Mouse (Mus musculus) c-Kit-positive CD71-positive TER-119-positive erythroid progenitor cells, embryonic 14.5 days (primary cell): ENCODE measurements around the gene Rp9.

Experiments used
- DNase-seq: peaks from one replicate; pipeline ENCODE4 v3.0.0-alpha.2; 2013; ENCODE audit warnings: low spot score

Rp9 gene

DNA sequence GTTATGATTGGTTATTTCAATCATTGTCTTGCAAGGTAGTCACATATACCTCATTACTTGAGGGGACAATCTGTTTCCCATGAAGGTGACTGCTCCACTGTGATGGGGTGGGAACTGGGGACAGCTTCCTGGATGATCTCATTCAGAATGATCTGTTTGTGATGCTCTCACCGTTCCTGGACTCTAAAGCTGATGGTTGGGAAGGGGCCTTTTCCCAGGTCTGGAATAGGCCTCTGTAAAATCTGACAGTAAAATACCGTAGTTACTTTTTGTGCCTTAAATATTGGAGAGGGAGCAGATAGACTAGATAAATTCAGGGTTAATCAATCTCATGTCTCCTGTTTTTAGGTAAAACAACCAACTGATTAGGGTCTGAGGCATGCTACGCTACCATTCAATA, at the start of gene Rp9:
Gene Rp9 (minus strand): TSS at position 101 of the 400 bp plus-strand sequence.
- DNase-seq, result no peak

DNA sequence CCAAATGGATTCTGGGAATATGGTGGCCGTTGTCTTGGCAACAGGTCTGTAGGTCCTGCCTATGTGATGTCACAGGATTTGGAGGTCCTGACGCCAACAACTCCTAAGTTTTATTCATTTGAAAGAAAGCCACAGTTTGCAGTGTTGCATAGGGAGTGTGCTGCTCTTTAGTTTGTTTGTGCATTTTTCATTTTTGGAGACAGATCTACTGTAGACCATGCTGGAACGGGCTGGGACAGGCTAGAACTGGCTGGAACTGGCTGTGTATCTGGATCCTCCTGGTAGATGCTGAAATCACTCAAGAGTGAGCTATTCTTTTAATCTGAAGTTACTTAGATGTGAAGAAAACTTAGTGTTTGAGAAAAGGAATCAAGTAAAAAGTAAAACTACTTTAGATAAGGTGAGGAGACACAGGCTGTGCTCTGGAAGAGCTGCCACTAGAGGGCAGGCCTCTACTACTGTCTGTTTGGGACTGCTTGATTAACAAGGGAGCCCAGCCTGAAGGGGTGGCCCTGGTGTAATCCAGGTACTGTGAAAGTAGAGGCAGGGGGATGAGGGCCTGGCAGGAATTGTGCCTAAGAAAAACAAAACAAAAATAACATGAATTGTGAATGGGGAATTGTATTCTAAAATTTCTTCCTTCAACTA, 49.0 kb upstream of the Rp9 start:
- DNase-seq, result peak; percentile 47

DNA sequence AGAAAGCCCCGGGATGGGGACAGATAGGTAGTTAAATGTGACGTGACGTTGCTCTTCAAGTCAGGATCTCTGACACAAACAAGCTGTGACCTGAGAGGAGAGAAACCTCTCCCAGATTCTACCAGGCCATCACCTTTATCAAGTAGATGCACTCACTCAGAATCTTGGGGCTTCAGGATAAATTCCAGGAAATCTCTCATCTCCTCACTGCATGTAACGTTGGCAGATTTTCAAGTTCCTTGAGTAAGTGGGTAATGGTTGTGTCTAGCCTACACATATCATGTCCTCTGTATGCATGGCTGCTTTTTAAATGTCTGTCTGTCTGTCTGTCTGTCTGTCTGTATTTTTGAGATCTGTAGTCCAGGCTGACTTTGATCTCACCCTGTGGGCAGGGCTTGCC, 45.5 kb upstream of the Rp9 start:
- DNase-seq, result no peak

DNA sequence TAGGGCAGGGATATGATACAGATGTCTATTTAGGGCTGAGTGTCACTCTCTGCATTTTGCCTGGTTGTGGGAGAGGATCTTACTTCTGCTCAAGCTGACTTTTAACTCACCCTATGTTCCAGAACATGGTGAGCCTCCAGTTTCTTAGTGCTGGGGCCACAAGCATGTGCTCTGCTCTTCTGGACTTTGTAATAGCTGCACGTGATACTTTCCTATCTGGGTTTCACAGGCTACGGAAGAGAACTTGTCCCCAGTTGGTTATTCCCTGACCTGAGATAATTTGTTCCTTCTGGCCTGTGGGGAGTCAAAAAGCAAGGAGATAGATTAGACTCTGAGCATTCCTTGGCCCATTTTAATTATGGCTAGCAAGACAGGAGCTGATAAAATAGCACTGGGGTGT, 36.0 kb upstream of the Rp9 start:
- no peak for DNase-seq

DNA sequence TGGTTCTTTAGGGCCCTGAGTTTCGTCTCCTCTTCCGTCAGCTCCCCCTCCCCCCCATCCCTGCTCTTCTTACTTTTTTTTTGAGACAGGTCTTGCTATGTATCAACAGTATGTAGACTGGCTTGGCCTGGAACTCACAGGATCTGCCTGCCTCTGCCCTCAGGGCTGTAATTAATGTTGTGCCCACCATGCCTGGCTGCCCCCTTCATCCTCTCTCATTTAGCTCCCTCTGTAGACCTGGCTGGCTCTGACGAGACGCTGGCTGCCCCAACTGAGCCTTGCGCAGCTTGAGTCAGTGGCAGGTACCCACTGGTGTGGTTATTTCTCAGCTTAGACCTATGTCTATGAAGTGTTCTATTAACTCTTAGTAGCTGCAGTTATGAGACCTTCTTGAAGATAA, 34.0 kb upstream of the Rp9 start:
- DNase-seq, result no peak

DNA sequence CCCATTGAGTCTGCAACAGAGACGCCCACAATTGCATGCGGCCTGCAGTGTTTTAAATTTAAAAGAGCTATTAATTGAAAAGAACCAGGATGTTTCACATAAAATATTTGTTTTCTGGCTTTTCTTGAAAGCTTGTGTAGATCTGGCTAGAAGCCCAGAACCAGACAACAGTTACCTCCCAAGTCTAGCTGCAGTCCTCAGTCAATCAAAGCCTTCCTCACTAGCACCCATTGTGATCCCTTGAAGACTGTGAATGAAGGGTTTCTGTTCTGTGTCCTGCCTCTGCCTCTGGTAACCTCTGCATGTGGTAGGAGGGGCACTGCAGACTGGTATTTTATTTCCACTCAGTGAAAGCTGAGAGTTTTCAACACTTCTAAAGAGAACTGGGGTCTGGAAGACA, 33.4 kb upstream of the Rp9 start:
- no peak for DNase-seq

DNA sequence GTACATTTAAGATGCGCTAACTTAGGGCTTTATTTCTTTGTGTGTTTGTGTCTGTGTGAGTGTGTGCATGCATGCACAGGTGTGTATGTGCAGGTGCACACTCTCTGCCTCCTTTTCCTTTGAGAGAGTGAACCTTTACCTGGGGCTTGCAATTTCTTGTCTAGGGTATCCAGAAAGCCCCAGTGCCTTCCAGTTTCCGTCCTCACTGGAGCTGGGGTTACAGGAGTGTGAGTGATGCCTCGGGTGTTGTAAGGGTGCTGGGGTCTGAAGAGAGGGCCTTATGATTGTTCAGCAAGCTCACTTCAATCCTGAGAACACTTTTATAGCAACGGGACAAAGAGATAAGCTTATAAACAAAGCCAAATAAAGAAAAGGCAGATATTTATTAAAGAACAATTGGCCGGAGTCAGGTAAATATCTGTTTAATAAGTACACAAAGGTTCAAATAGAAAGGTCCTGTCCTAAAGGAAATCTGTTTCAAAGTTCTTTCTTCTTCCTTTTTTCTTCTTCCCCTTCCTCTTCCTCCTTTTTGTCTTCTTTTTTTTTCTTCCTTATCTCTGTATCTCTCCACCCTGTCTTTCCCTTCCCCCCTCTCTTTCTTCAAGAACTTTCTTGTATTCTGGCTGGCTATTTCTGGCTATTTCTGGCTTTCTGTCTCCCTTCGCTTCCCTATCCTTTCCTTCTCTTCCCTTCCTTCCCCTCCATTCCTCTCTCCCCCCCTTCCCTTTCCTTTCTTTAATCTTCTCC, 27.7 kb upstream of the Rp9 start:
- DNase-seq, result no peak

DNA sequence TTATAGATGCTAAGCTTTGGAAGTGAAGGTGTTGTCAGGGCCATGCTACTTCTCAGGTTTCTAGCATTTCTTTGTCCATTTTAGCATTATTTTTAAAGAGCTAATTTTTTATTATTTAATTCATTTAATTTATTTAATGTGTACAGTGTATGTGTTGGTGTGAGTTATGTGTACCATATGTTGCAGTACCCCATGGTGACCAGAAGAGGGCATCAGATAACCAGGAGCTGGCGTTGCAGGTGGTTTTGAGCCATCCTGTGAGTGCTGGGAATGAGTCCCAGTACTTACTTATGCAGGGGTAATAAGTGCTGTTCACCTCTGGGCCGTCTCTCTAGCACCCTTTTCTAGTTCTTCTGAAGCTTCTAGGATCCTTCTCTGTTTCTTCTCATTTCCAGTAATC, 25.6 kb upstream of the Rp9 start:
- DNase-seq, result no peak

DNA sequence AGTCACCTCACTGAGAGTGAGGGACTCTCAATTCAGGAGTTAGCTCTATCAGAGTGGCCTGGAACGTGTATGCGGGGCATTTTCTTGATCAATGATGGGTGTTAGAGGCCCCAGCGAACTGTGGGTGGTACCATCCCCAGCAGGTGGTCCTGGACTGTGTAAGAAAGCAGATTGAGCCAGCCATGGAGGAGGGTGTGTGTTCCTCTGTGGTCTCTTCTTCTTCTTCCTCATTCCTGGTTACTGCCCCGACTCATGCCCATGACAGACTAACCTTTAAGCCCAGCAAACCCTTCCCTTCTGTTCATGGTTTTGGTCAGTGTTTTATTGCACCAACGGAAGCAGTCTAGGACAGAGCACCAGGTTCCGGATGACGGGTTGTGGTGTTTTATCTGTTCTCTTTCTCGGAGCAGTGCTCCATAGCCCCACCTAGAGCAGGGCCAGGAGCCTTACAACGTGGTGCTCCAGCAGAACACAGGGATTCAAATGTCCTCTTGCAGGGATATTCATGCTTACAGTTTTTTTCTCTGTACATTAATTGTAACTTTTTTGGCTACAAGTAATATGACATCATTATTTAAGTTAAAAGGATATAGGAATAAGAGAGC, 24.8 kb upstream of the Rp9 start:
- DNase-seq, result no peak

DNA sequence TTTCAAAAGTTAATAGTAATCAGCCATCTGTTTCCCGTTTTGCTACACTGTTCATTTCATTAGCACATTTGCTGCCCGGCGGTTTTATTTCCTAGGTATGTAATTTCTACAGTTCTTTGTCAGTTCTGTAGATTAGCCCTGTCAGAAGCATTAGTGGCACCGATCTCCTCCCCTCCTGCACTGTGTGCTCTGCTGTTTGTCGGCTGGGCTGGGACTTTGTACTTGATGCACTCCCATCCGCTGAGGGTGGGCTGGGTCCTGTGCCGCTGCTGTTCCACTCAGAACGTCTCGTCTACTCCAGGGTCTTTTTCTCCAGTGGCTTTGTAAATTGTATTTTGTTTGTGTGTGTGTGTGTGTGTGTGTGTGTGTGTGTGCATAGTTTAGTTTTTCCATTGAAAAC, 19.4 kb upstream of the Rp9 start:
- DNase-seq, result no peak

DNA sequence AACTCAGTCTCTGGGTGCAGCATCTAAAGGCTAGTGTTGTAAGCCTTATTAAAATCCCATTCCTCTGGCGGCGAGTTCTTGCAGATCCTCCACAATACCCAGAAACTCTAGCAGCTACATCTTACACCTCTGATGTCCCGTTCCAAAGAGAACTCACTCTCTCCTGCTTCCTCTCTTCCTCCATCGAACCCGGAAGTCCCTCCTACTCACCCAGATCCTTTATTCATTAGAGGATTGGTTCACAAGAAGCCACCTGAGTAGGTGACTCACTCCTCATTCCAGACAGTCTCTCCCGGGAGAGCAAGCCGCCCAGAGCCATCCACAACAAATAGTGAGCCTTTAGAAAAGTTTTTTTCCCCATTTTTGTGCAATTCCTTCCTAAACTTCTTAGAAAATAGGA, 16.7 kb upstream of the Rp9 start:
- DNase-seq, result no peak

DNA sequence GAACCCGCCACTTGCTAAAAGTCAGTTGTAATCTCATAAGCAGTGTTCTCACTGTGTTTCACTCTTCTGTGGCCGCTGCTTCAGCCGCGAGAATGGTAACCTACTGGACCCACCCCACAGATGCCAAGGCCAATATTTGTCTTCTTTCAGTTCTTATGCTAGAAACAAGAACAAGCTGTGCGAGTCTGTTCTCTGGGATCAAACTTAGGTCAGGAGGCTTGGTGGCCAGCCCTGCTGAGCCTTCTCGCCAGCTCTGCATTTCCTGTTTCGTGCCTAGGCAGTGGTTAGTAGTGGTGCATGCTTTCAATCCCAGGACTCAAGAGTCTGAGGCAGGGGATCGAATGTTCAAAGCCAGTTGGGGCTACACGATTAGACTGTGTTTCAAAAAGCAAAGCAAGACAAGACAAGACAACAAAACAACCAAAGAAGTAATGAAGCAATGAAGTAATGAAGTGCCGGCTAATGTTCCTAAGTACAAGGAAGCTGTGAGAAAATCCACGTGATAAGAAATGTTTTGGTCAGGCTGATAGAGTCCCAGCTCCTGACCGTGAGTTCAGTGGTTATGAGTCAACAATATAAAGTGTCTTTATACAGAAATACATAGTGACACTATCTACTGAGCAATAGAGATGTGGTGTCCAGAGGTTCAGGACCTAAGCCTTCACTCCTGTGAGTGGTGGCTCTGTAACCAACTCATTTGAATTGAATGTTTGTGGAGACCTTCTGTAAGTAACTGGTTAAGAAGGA, 15.2 kb upstream of the Rp9 start:
- no peak for DNase-seq

DNA sequence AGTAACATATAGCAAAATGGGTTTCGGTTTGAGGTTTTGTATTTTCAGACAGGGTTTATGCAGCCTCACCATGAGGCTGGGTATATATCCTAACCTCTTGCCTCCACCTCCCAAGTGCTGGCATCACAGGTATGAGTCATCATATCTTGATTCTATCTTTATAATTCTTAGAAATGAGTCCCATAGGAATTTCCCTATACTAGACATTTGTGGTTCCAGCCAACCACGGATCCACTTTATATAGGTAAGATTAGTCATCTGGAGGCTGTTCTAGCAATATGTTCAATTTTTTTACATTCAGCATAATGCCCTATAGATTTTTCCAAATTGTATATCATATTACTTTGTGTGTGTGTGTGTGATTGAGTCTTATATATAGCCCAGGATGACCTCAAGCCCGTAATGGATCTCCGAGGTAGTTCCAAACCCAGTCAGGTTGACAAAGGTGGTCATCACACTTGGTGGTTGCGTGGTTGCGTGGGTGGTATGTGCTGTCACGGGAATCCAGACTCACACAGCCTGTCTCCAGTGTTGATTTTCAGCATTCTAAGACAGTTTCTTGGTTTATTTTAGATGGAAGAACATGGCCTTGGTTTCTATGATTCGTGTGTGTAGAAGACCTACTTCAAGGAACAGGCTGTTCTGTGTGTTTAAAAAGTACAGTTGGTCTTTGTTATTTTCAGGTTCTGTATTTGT, 14.5 kb upstream of the Rp9 start:
- no peak for DNase-seq

DNA sequence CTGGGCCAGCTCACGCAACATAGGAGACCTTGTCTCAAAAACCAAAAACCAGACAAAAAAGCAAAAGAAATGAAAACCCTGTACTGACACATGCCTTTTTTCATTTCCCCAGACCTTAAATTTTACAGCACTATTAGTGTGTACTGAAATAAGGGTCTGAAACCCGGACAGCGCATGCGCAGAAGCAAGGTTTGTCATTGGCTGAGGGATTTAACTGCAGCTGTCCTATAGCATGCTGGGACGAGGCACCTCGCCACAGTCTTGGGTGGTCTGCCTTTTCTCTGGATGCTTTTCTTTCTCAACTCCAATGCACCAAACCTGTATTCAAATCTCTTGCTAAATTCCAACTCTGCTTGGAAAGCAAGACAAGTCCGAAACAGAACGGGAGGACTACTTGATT, 9.4 kb upstream of the Rp9 start:
- DNase-seq, result no peak

DNA sequence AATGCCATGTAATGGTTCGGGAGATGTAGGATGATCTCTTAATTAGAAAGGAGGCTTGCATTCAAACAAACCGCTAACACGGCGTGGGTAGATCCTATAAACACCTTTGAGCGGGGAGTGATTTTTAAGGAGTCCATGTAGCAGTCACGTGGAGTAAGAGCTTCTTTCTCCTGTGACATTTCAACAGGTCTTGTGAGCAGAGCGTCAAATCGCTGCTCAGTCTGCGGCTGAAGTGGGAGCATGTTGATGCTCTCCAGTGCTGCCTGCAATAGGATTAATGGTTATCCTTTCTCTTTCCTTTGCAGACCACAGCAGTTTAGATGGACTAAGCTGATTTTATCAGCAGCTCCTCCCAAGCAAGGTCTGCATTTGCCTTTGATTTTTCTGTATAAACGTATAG, 6.7 kb upstream of the Rp9 start:
- no peak for DNase-seq

DNA sequence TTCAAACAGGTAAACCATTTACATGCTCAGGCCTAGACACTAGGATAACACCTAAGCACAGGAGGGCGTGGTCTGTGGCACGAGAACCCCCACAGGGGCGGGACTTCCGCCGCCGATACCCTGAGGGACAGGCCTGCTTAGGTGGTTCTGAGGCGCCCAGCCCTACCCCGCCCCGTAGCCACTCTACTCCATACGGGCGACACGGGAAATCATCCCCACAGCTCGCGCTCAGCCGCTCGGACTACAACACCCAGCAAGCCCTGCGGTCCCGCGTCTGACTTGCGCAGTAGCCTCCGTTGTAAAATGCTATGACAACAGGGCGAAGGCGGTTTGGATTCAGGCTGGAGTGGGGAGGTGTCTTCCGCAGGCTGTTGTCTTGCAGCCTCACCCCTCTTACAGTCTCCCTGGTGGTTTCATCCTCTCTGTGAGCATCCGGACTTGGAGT, 5.9 kb upstream of the Rp9 start, which contains the start of gene Bbs9:
Gene Bbs9 (plus strand): TSS at position 292 of the 445 bp plus-strand sequence.
- peak; percentile 87 for DNase-seq

DNA sequence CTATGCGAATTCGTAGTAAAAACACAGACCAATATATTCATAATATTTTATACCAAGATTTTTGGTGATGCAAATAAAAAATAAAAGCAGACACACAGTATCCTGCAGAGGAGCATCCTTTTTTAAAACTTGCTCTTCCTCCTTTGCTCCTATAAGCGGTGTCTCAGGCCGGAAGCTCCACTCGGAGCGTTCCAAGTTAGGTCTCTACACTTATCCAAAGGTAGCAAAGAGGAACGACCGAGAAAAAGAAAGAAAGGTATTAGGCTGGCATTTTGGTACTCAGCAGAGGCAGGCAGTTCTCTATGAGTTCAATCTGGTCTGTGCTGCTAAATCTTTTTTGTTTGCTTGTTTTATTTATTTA, 664 bp downstream of the Rp9 start:
- DNase-seq, result no peak

DNA sequence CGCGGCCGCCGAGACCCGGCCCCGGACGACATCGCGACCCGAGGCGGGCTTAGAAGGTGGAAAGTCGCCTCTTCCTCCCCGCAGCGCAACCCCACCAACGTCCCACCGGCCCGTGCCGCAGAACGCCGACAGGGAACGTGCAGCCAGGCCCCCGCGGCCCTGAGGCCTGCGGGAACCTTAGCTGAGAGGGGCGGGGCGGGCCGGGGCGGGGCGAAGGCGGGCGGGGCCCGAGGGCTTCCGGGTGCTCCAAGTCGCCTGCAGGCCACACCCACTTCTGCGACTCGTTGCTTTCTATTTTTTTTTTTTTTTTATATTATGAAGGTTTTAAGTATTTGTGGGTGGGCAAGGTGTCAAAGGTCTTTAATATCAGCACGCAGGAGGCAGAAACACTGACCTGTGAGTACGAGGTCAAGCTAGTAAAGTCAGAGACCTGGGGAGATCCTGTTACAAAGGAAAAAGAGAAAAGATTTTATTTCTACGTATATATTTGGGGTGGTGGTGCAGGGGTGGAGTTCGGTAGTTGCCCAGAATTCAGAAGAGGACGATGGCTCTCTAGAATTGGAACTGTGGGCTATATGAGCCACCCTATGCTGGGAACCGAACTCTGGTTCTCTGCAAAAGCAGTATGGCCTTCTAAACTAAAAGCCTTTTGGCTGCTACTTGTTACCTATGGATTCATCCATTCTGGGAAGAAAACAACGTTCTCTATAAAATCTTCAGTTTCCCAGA, 1.2 kb downstream of the Rp9 start:
- peak; percentile 79 for DNase-seq

DNA sequence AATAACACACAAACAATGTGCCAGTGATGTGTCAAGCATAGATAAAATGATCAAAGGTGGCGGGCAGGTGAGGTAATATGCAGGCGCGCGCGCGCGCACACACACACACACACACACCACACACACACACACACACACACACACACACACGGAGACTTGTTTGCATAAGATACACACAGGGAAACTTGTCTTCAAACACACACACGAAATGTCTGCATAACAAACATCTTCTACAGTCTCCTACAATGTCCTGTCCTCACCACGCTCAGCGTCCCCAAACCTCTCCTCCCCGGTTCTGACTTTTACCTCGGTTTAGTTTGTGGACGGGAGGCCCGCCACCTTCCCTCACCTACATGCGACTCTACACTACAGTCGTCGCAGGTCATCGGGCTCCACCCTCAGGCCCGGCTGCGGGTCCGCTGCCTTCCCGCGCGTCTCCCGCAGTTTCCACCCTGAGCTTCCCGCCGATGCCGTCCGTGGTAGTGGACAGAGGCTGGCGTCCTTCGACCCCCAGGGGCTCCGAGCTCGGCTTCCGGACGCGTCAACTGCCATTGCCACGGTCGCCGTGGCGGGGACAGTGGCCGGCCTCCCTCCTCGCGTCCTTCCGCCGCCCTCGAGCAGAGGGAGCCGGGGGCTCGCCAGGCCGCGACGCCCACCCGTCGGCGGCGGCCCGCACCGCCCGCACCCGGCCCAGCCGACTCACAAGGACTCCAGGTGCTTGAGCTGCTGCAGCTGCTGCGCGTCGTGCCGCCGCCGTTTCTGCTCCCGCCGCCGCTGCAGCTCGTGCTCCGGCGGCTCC, 2.0 kb downstream of the Rp9 start:
- DNase-seq, result peak; percentile 53

DNA sequence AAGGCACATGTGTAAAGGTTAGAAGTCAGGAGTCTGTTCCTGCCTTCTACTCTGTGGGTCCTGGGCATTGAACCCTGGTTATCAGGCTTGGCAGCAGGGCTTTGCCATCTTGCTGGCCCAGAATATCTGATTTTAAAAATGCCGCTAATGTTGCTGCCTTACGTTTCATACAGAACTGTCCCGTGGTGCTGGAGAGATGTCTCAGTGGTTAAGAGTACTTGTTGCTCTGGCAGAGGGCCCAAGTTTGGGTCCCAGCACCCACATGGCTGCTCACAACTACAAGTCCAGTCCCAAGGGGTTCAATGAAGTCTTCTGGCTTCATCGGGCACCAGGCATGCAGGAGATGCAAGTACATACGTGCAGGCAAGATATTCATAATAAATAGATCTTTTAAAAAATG, 3.3 kb downstream of the Rp9 start:
- DNase-seq, result no peak

DNA sequence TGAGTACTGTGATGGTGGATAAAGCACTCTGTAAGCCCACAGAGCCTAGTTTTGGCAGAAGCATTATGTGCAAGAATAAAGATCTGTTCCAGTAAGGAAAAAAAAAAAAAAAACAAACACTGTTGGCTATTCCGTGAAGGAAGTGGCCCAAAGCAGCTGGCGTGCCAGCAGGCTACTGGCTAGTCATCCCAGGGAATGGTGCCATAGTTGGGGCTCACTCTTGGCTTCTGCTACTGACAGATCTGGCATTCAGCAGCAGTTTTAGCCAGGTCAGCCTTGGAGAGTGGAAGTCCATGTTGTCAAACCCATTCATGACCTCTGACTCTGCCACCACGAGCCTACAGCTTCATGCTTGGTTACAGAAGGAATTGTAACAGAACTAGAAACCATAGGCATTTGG, 7.6 kb downstream of the Rp9 start:
- no peak for DNase-seq
